Mouse (Mus musculus) liver, adult 2 months (tissue): ENCODE data around the gene Emid1.

Experiments used
- CTCF ChIP-seq: fragments of 200-500 bp; IDR thresholded peaks from 2 replicates; pipeline ENCODE4 v1.5.1; 2011; ENCODE audit warnings: low read depth, low read length, control low read depth
- POLR2A ChIP-seq: fragments of 200-500 bp; IDR thresholded peaks from 2 replicates; pipeline ENCODE4 v1.6.1; 2011; ENCODE audit warnings: low read length, control low read depth; ENCODE audit not compliant: insufficient read depth; ENCODE audit errors: extremely low read depth

DNA sequence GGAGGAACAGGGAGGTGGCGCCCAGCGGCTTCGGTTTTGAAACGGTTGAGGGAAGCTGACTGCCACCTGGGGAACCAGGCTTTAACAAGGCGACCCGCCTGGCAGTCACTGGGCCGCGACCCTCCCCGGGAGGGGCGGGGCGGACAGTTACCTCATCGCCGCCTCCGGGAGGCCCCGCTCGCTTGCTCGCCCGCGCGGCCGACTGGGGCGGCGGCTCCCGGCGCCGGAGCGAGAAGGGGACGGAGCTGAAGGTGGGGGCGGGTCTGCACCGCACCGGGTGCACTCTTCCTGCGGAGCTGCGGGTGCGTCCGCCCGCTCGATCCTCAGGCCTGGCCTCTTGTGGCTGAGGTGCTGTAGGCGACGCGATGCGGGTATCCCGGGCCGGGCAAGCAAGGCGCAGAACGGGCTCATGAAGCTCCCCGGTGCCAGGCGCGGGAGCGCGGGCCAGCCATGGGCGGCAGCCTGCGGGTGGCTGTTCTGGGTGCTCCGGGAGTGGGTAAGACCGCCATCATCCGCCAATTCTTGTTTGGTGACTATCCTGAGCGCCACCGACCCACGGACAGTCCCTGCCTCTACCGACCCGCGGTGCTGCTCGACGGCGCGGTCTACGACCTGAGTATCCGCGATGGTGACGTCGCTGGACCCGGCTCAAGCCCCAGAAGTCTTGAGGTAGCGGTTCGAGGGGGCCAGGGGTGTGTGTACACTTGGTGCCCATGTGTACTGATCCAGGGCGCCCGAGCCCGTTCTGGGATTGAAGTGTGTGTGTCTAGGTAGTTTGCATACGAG, 94.0 kb downstream of the Emid1 start, which contains the start of gene Rasl10a:
- no peak for TF ChIP-seq POLR2A
- TF ChIP-seq CTCF: no peak
